Mouse (Mus musculus): ENCODE measurements around the gene Rpn2.
A peak's percentile ranks its signal among the peaks of the same experiment; 100 is the strongest.

The Rpn2 gene

DNA sequence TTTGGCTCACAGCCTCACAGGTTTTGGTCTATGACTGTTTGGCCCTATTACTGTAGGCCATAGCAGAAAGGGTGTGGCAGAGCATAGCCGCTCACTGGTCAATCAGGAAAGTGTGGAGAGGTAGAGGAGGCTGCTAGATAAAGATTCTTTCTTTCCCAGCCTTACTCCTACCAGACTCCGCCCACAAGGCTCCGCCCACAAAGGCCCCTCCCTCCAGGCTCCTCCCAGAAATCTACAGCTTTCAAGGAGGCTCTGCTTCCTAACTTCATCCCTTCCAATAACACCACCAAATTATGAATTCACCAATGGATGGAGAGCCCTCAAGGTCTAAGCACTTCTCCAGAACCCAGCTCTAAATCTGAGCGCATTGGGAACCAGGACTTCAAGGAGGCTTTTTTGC lies 74.4 kb downstream of the Rpn2 start:
- no peak for DNase-seq

DNA sequence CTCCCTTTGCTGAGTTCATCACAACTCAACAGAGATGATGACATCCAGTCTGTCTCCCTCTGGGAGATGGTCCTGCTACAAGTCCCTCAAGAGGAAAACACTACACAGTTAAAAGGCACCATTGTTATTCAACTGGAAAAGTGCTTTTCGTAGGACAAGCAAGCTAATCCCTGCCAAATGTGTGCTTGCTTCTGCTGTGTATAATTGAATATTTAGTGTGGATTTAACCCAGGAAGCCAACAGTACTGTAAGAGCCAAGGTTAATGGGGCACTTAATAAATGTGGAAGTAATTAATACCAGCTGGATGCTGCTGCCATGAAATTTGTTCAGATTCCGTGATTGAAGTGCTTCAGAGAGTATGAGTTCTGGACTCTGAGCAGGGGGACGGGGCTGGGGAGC lies 75.3 kb downstream of the Rpn2 start:
- no peak for DNase-seq

- DNase-seq: no peak
These were observed 81.2 kb downstream of the Rpn2 start for GRCm38 (mm10) chr2:157360028-157360427.

GRCm38 (mm10) chr2:157363031-157363430 lies 84.2 kb downstream of the Rpn2 start:
- DNase-seq: no peak

- DNase-seq: no peak
These were observed 87.9 kb downstream of the Rpn2 start for GRCm38 (mm10) chr2:157366762-157367161.

DNA sequence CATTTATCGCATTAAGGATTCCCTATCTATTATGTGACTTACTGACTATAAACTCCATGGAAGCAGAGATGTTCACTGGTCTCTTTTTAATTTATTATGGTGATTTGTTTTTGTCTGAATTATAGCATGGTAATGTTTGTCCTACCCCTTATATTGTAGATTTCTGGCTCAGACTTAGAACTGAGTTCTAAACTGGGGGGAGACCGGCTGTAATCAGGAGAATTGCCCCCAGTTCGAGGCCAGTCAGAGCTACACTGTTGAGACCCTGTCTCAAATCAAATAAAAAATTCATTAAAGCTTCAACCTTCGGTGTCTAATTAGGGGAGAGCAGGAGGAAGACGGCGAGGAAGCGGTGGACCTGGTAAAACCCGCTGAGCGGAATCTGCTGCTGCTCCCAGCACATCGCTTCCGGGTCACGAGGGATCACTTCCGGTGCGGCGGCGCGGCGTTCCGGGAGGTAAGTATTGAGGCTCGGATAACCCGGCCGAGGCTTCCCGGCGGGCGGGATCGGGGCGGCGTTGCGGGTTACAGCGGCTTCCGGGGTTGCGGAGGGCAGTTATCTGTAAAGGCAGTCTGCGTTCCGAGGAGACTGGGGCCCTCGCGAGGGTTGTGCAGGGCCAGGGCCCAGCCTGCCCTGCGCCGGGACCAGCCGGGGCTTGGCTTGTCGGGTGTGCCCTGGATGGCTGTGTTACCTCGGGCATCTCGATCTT lies 88.5 kb downstream of the Rpn2 start, which contains the start of gene Manbal:
TSS of gene Manbal (plus strand) at position 411 of the 710 bp plus-strand sequence.
- peak; percentile 96 for DNase-seq

- DNase-seq: no peak
These were observed 89.2 kb downstream of the Rpn2 start for GRCm38 (mm10) chr2:157367991-157368390.

GRCm38 (mm10) chr2:157371696-157372095 lies 92.9 kb downstream of the Rpn2 start:
- DNase-seq: peak; percentile 71

- peak; percentile 75 for DNase-seq
These were observed 94.9 kb downstream of the Rpn2 start for GRCm38 (mm10) chr2:157373681-157374080.

DNA sequence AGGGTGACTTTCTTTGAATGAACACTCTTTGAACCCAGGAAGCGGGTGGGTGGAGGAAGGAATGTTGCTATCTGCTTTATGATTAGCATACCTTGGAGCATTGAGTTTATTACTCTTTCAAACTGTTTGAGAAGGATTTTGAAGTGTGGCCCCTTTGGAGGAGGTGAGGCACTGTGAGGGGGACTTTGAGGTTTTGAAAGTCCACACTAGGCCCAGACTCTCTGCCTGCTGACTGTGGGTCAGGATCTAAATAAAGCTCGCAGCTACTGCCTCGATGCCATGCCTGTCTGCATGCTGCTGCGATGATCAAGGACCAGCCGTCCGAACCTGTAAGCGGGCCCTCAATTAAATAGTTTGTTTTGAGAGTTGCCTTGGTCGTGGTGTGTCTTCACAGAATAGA lies 96.2 kb downstream of the Rpn2 start:
- DNase-seq: no peak
